Mouse (Mus musculus) stomach, postnatal 0 days (tissue): ENCODE results near the gene Khdc1a.

ENCODE experiments used
- CTCF ChIP-seq: IDR thresholded peaks from 2 replicates; pipeline ENCODE4 v1.5.1; 2016; ENCODE audit warnings: antibody characterized with exemption, low read depth, mild to moderate bottlenecking, moderate library complexity
- EP300 ChIP-seq: optimal IDR thresholded peaks from 2 replicates; pipeline ENCODE3; 2016; ENCODE audit warnings: antibody characterized with exemption

DNA sequence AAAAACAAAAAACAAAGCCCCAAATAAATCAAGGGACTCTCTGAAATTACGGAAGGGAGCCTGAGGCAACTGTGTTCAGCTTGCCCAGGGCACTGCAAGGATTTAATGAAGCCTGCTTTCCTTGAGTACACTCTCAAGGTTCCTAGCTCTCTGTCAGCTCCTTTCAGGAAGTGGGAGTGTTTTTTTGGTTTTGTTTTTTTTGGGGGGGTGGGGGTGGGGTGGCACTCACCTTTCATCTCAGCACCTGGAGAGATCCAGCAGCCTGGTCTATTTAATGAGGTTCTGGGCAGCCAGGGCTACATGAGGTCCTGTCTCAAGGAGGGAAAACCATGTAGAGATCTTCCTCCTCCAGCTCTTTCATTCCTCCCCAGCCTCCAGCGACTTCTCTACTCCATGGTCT, at the start of gene Khdc1a:
- no peak for TF ChIP-seq CTCF
- TF ChIP-seq EP300 = no peak
